Mouse (Mus musculus) MEL (cell line): ENCODE measurements around the gene Ccdc167.
A peak's percentile ranks its signal among the peaks of the same experiment; 100 is the strongest.

Source experiments
- CHD2 ChIP-seq: IDR thresholded peaks from 2 replicates; pipeline ENCODE4 v1.6.1; 2011; ENCODE audit warnings: low read length, improper control_type of control experiment
- CTCF ChIP-seq, 3 experiments: IDR thresholded peaks in 2 of 3; conservative IDR thresholded peaks in 1 of 3; 2 replicates each; pipeline ENCODE4 v1.5.1; 2011 to 2012; ENCODE audit warnings: low read length in 3 of 3, low read depth in 2 of 3, mild to moderate bottlenecking in 2 of 3, improper control_type of control experiment in 1 of 3, inconsistent platforms in 1 of 3, mixed read lengths in 1 of 3, moderate library complexity in 1 of 3; ENCODE audit not compliant: control insufficient read depth in 1 of 3, insufficient read depth in 1 of 3, poor library complexity in 1 of 3, severe bottlenecking in 1 of 3
- ELF1 ChIP-seq: IDR thresholded peaks from 2 replicates; pipeline ENCODE4 v1.6.1; 2014; ENCODE audit warnings: low read depth, mild to moderate bottlenecking, inconsistent platforms, low read length, improper control_type of control experiment, moderate library complexity
- GABPA ChIP-seq: IDR thresholded peaks from 2 replicates; pipeline ENCODE4 v1.6.1; 2012; ENCODE audit warnings: low read depth, mild to moderate bottlenecking, inconsistent platforms, low read length, improper control_type of control experiment, moderate library complexity
- GATA1 ChIP-seq: IDR thresholded peaks from 2 replicates; pipeline ENCODE4 v1.6.1; 2011; ENCODE audit warnings: low read depth, low read length, improper control_type of control experiment
- MAFK ChIP-seq: IDR thresholded peaks from 2 replicates; pipeline ENCODE4 v1.6.1; 2011; ENCODE audit warnings: low read depth, mild to moderate bottlenecking, low read length, improper control_type of control experiment, borderline replicate concordance
- POLR2AphosphoS2 ChIP-seq: IDR thresholded peaks from 2 replicates; pipeline ENCODE4 v1.6.1; 2011; ENCODE audit warnings: low read length, improper control_type of control experiment
- SMC3 ChIP-seq: IDR thresholded peaks from 2 replicates; pipeline ENCODE4 v1.6.1; 2011; ENCODE audit warnings: low read depth, low read length, improper control_type of control experiment

DNA sequence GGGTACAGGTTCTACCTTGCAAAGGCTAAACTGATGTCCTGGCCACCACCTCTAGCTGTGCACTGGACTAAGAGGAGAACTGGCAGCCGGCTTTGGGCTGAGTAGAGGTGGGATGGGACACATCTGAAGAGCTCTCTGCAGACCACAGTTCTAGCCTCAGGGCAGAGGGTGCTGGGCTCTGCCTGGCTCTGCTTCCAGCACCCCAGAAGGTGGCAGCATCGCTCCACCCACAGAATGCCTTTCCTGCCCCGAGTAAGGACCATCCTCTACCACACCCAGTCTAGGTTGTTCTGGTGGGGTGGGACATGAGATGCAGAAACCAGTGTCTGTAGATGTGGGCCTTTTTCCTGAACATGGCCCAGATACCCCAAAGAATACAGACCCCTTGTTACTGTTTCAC, 12.1 kb downstream of the Ccdc167 start:
- TF ChIP-seq ELF1, result no peak
- TF ChIP-seq CTCF (IDR thresholded peaks at IDR 0.05 in 2 of 3, conservative IDR thresholded peaks at IDR 0.05 in 1 of 3; ENCODE audit: control insufficient read depth in 1 of 3, insufficient read depth in 1 of 3, low read depth in 2 of 3, low read length in 3 of 3, poor library complexity in 1 of 3, severe bottlenecking in 1 of 3), result peak; percentile 78 to 83 (median 80)
- peak; percentile 71 for TF ChIP-seq SMC3
- no peak for TF ChIP-seq GATA1
- TF ChIP-seq GABPA, result no peak
- TF ChIP-seq MAFK, result no peak
- no peak; the same call in 1 of the 2 replicates for TF ChIP-seq POLR2AphosphoS2
- TF ChIP-seq CHD2, result no peak
